Mouse (Mus musculus) midbrain, postnatal 0 days (tissue): ENCODE results near the gene Fto. TPM values are rescaled to one million over a fixed set of nuclear protein-coding genes. Genes with fewer than 3 reads are reported as not detected.

Experiments
- ATAC-seq: fragments of 200-750 bp; cut with Nextera tagmentation; 2 replicates; pipeline ENCODE4 v1.8.0; 2017; ENCODE audit warnings: moderate number of reproducible peaks, mild to moderate bottlenecking, moderate TSS enrichment, moderate library complexity; ENCODE audit not compliant: low FRiP score
- DNase-seq: peaks from one replicate; pipeline ENCODE4 v3.0.0-alpha.2; 2015; ENCODE audit warnings: low spot score
- H3K27ac ChIP-seq: fragments of 300-500 bp; sonication (generic); 2 replicates; pipeline ENCODE4 v1.5.1; 2014; ENCODE audit warnings: low read depth, mild to moderate bottlenecking, low read length, mixed read lengths
- H3K27me3 ChIP-seq: fragments of 300-500 bp; sonication (generic); 2 replicates; pipeline ENCODE4 v1.6.1; 2014; ENCODE audit warnings: low read length, control low read depth, mixed read lengths; ENCODE audit not compliant: insufficient read depth
- H3K36me3 ChIP-seq: fragments of 300-500 bp; sonication (generic); 2 replicates; pipeline ENCODE4 v1.6.1; 2014; ENCODE audit warnings: low read length, control low read depth, mixed read lengths; ENCODE audit not compliant: insufficient read depth
- H3K4me1 ChIP-seq: fragments of 300-500 bp; sonication (generic); 2 replicates; pipeline ENCODE4 v1.6.1; 2014; ENCODE audit warnings: mild to moderate bottlenecking, control low read depth, antibody characterized with exemption, low read length, mixed read lengths; ENCODE audit not compliant: insufficient read depth
- H3K4me2 ChIP-seq: fragments of 300-500 bp; sonication (generic); 2 replicates; pipeline ENCODE4 v1.6.1; 2014; ENCODE audit warnings: low read depth, mild to moderate bottlenecking, low read length, mixed read lengths; ENCODE audit not compliant: poor library complexity, severe bottlenecking
- H3K4me3 ChIP-seq: fragments of 300-500 bp; sonication (generic); 2 replicates; pipeline ENCODE4 v1.5.1; 2014; ENCODE audit warnings: low read depth, mild to moderate bottlenecking, low read length, moderate library complexity
- H3K9ac ChIP-seq: fragments of 300-500 bp; sonication (generic); replicated peaks from 2 replicates; pipeline ENCODE4 v1.6.1; 2014; ENCODE audit warnings: mild to moderate bottlenecking, low read length, moderate library complexity, mixed read lengths; ENCODE audit not compliant: poor library complexity, severe bottlenecking
- H3K9me3 ChIP-seq: fragments of 300-500 bp; sonication (generic); 2 replicates; pipeline ENCODE4 v1.6.1; 2016; ENCODE audit warnings: low read length, control low read depth
- CTCF ChIP-seq: IDR thresholded peaks from 2 replicates; pipeline ENCODE4 v1.5.1; 2016; ENCODE audit warnings: antibody characterized with exemption, mild to moderate bottlenecking
- WGBS: fragments of 180-500 bp; shearing (Covaris S2); extraction: QIAGEN DNeasy Blood & Tissue Kit; methylation state at CpG from one replicate; pipeline ENCODE4 v1.1.7; 2014; 5-methylcytosine and 5-hydroxymethylcytosine counted together
- polyA plus RNA-seq: library from polyadenylated mRNA; unstranded; fragments of >200 nt; fragmentation: Nextera tagmentation; extraction: Ambion mirVana; gene quantifications from 2 replicates; pipeline ENCODE4 v1.2.1, GENCODE M21; 2015
- total RNA-seq: library from RNA; depleted of rRNA; stranded (reverse); fragments of >200 nt; gene quantifications from 2 replicates; pipeline ENCODE4 v1.2.3, GENCODE M21; 2014

Gene Fto
- total and polyA plus RNA-seq, 2 experiments from 2014 or later: 97.9 to 151 TPM

DNA sequence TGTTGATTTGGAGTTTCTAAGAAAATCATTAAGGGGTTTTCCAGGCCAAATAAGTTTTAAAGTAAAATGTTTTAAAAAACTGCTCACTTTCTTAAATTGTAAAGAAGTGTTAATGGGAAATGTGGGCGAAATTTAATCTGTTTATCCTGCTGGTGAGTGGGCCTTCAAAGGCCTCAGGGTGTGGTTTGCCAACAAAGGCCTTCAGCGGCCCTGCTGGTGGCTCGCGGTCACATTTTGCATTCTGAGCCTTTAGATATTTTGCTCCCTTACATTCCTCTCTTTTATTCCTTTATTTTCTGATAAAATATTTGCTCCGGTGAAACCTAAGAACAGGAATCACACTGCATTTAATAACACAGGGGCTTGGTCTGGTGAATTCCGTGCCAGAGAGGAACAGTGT is 64.0 kb downstream of the Fto start:
- DNase-seq (no peak), ATAC-seq (no peak)
- H3K9ac ChIP-seq: no peak overlapping the region
- WGBS: 63% methylated on average over 6 of the region's 6 CpGs
- no peak overlapping the region for H3K27ac ChIP-seq
- H3K36me3 ChIP-seq: no peaks in the 10 kb centered on the region
- no peak for TF ChIP-seq CTCF
- no peaks in the 10 kb centered on the region for H3K9me3 ChIP-seq
- no peak overlapping the region for H3K4me2 ChIP-seq
- no peaks in the 10 kb centered on the region for H3K27me3 ChIP-seq
- peaks cover 5% of the 10 kb centered on the region for H3K4me1 ChIP-seq
- no peak overlapping the region for H3K4me3 ChIP-seq

DNA sequence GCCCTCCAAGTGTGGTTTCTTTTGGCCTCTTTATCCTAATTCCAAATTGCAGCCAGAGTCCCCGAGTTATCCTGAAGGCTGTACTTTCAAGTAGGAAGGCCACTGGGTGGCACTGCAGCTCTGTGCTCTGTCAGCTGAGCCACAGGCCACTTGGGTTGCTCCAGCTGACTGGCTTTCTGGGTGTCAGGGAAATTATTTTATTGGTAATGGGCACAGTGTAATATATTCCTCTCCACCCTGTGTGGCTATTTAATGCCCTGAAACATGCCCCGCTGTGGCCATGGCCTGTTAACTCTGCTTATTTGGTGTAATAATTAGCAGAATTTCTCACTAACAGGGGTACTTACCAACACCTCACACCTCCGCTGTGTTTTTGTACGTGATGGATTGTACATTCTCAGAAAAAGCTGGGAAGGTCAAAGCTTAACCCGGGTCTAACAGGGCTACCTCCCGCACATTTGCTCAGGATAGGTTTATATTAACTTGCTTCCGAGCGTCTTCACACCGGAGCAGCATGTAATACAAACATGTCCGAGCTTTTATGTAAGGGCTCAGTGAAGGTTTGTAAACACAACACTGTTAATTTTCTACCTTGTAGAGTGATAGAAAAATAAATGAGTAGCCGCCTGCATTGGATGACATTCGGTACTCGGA is 65.6 kb downstream of the Fto start:
- 0 out of 2 replicates have a peak, but pooled peaks have one; percentile 23 for ATAC-seq
- peak; percentile 90 for TF ChIP-seq CTCF

DNA sequence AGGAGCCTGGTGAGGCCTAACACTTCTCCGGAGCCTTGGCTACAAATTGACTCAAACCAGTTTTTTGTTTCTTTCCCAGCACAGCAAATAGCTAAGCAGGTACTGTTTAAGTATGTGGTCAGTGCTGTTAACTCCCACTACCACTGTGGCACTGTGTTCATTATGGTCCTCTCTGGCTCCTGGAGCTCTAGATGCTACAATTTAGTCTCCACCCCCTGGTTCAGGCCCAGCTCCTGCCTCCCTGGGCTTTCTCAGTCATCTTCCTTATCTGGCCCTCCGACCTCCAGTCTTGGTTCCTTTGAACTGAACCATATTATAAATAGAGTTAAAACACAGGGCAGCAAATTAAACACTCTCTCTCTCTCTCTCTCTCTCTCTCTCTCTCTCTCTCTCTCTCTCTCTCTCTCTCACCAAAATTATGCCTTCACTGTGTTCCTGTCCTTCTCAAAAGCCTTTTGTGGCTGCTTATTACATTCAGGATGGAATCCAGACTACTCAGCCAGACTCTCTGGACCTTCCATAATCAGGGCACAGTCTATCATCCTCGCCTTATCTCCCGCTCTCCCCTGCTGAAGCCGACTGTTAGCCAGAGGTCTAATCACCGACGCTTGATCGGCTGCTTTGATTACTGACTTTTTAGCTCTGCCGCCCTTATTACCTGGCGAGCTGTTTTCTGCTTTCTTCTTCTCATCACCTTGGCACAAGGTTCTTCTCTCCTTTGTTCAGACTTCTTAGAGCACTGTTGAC is 67.6 kb downstream of the Fto start:
- H3K4me1 ChIP-seq: peaks cover 5% of the 10 kb centered on the region

More for the DNA sequence above, 65.6 kb downstream of the Fto start:
- WGBS: 74% methylated on average over 13 of the region's 13 CpGs
- no peaks in the 10 kb centered on the region for H3K9me3 ChIP-seq
- H3K4me1 ChIP-seq: peaks cover 5% of the 10 kb centered on the region
- peak; percentile 92 for DNase-seq
- no peaks in the 10 kb centered on the region for H3K36me3 ChIP-seq
- H3K9ac ChIP-seq: no peak overlapping the region
- H3K27ac ChIP-seq: no peak overlapping the region
- no peak overlapping the region for H3K4me2 ChIP-seq
- H3K27me3 ChIP-seq: no peaks in the 10 kb centered on the region
- no peak overlapping the region for H3K4me3 ChIP-seq

DNA sequence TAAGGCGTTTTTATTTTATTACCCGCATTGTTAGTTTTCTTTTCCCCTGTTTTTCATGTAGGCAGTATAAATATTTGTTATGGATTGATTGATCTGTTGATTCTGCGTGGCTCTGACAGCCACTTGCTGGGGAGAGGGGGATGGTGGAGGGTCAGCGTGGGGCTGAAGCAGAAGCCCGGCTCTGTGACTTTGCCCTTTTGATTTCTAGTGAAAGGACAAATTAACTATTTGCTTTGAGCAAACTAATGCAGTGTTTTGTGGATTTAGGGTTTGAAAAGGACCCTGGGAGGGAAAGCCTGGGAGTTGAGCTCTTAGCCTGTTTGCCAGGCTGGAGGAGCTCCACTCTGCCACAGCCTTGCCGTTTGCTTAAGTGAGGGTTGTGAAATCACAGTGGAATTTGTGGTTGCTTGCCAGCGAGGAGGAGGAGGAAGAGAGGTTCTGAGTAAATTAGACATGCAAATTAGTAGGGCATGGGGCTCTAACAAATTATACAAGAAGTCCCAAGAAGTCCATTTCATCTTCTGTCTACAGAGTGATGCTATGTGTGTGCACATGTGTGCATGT is 68.3 kb downstream of the Fto start:
- Histone ChIP-seq H3K36me3 (no peaks in the 10 kb centered on the region), H3K4me3 (no peak overlapping the region), H3K4me2 (no peak overlapping the region), H3K9ac (no peak overlapping the region), H3K9me3 (no peaks in the 10 kb centered on the region), H3K27ac (no peak overlapping the region), H3K4me1 (peaks cover 5% of the 10 kb centered on the region), H3K27me3 (no peaks in the 10 kb centered on the region)
- DNase-seq: no peak
- no peak for TF ChIP-seq CTCF
- WGBS: 28% methylated on average over 7 of the region's 7 CpGs
- ATAC-seq: no peak

More for the DNA sequence above, 67.6 kb downstream of the Fto start:
- H3K4me2 ChIP-seq: no peak overlapping the region
- TF ChIP-seq CTCF: no peak
- no peak for DNase-seq
- no peaks in the 10 kb centered on the region for H3K9me3 ChIP-seq
- no peaks in the 10 kb centered on the region for H3K27me3 ChIP-seq
- no peak overlapping the region for H3K9ac ChIP-seq
- WGBS: 28% methylated on average over 10 of the region's 10 CpGs
- no peak overlapping the region for H3K27ac ChIP-seq
- no peak for ATAC-seq
- H3K36me3 ChIP-seq: no peaks in the 10 kb centered on the region
- no peak overlapping the region for H3K4me3 ChIP-seq

DNA sequence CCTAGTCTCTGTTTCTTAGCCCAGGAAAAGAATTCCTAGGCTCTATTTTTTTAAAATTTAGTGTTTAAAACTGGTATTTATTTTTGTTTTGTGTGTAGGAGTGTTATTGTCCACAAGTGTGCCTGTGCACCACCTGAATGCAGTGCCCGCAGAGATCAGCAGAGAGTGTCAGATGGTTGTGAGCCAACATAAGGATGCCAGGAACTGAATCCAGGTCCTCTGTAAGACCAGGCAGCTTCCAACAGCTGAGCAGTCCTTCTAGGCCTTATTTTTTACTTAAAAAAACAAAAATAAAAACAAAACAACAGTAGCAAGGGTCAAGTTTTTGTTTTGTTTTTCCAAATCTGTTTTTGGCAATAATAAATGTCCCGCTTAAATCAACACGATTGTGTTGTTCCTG is 69.9 kb downstream of the Fto start:
- no peaks in the 10 kb centered on the region for H3K9me3 ChIP-seq
- H3K4me1 ChIP-seq: peaks cover 5% of the 10 kb centered on the region
- no peak overlapping the region for H3K9ac ChIP-seq
- no peak overlapping the region for H3K4me2 ChIP-seq
- no peak for TF ChIP-seq CTCF
- H3K27me3 ChIP-seq: no peaks in the 10 kb centered on the region
- no peaks in the 10 kb centered on the region for H3K36me3 ChIP-seq
- DNase-seq: no peak
- no peak overlapping the region for H3K4me3 ChIP-seq
- H3K27ac ChIP-seq: no peak overlapping the region
- WGBS: 72% methylated on average over 3 of the region's 3 CpGs
- ATAC-seq: no peak

DNA sequence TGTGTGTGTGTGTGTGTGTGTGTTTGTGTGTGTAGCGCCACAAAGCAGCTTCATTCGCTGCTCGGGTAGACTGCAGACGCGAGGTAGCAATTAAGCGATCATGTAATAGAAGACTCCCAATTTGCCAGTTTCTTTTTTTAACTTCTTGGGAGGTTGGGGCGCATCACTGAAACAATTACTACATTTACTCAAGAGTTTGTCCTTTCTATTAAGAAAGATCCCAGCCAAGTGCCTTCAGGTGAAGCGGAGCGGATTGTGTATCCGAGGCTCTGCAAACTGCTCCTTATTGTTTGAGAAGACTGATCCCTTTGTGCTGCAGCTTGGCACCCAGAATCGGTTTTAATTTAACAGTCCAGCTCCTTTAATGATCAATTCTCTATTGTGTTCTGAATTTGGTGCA is 70.5 kb downstream of the Fto start:
- DNase-seq (peak; percentile 25), ATAC-seq (no peak)
- Histone ChIP-seq H3K27ac (no peak overlapping the region), H3K9me3 (no peaks in the 10 kb centered on the region), H3K36me3 (no peaks in the 10 kb centered on the region), H3K9ac (no peak overlapping the region), H3K4me2 (no peak overlapping the region), H3K4me3 (no peak overlapping the region), H3K27me3 (no peaks in the 10 kb centered on the region), H3K4me1 (peaks cover 5% of the 10 kb centered on the region)
- no peak for TF ChIP-seq CTCF
- 51% methylated on average over 11 of the region's 11 CpGs for WGBS
